Comparison of ENCODE assay signal across 37 mouse cellular contexts in genomic region chr3:66309531-66309930, GRCm38 (mm10). TPM values are rescaled to one million over a fixed set of nuclear protein-coding genes. Genes with fewer than 3 reads are reported as not detected.
"Had no signal": no experiment of that assay in that cellular context is flagged by ENCODE, and none has a peak within 500 bp of the region (broad histone marks: within the 10 kb centered on the region; RNA-seq: fewer than 3 reads in every experiment).

No protein-coding gene starts in this region.

- H3K4me3 ChIP-seq: heart, embryonic 10.5 days; heart, embryonic 12.5 days; heart, embryonic 13.5 days; heart, embryonic 15.5 days; hindbrain, embryonic 10.5 days; hindbrain, embryonic 12.5 days; hindbrain, embryonic 13.5 days; hindbrain, embryonic 15.5 days; intestine, embryonic 15.5 days; kidney, embryonic 15.5 days; layer of hippocampus, adult 2 months had no signal

- DNase-seq: heart, postnatal 10 days; heart, postnatal 14 days; heart, postnatal 36 days; heart, postnatal 4 days; kidney, adult 11 months; kidney, adult 18-20 months; kidney, adult 2 months; kidney, adult 8-10 months; kidney, adult 9 months; kidney, postnatal 10 days; kidney, postnatal 14 days; kidney, postnatal 25 days; kidney, postnatal 36 days; kidney, postnatal 4 days; layer of hippocampus, adult 9-11 months; layer of hippocampus, postnatal 36 days had no signal

- H3K27ac ChIP-seq: heart, embryonic 10.5 days; heart, embryonic 13.5 days; heart, embryonic 15.5 days; hindbrain, embryonic 10.5 days; hindbrain, embryonic 12.5 days; hindbrain, embryonic 13.5 days; hindbrain, embryonic 14.5 days; hindbrain, embryonic 15.5 days; hindbrain, postnatal 0 days; intestine, embryonic 15.5 days; kidney, embryonic 15.5 days; kidney, postnatal 0 days; layer of hippocampus, adult 2 months had no signal

- H3K4me1 ChIP-seq: heart, embryonic 10.5 days; heart, embryonic 12.5 days; heart, embryonic 13.5 days; heart, embryonic 15.5 days; hindbrain, embryonic 10.5 days; hindbrain, embryonic 12.5 days; hindbrain, embryonic 13.5 days; hindbrain, embryonic 15.5 days; intestine, embryonic 15.5 days; kidney, embryonic 15.5 days had no signal

- ATAC-seq: hindbrain, embryonic 16.5 days; hindbrain, postnatal 0 days; inflammation-experienced regulatory T-cells, adult 6 months; intestine, embryonic 15.5 days; intestine, embryonic 16.5 days; intestine, postnatal 0 days had no signal

- H3K36me3 ChIP-seq: heart, embryonic 10.5 days; heart, embryonic 12.5 days; heart, embryonic 13.5 days; heart, embryonic 15.5 days; hindbrain, embryonic 10.5 days; hindbrain, embryonic 12.5 days; hindbrain, embryonic 13.5 days; hindbrain, embryonic 15.5 days; intestine, embryonic 15.5 days; kidney, embryonic 15.5 days had no signal

- H3K4me2 ChIP-seq: heart, embryonic 11.5 days; heart, embryonic 12.5 days; heart, embryonic 13.5 days; heart, embryonic 15.5 days; hindbrain, embryonic 12.5 days; hindbrain, embryonic 13.5 days; hindbrain, embryonic 14.5 days; hindbrain, embryonic 15.5 days; intestine, embryonic 15.5 days; kidney, embryonic 15.5 days had no signal

- H3K27me3 ChIP-seq: heart, embryonic 12.5 days; heart, embryonic 13.5 days; heart, embryonic 15.5 days; hindbrain, embryonic 12.5 days; hindbrain, embryonic 13.5 days; hindbrain, embryonic 15.5 days; intestine, embryonic 15.5 days; kidney, embryonic 15.5 days had no signal

- H3K9ac ChIP-seq: heart, embryonic 12.5 days; heart, embryonic 13.5 days; heart, embryonic 15.5 days; hindbrain, embryonic 12.5 days; hindbrain, embryonic 13.5 days; hindbrain, embryonic 14.5 days; hindbrain, embryonic 15.5 days; intestine, embryonic 15.5 days; kidney, embryonic 15.5 days had no signal

- H3K9me3 ChIP-seq: heart, embryonic 10.5 days; heart, embryonic 12.5 days; heart, embryonic 13.5 days; heart, embryonic 15.5 days; hindbrain, embryonic 10.5 days; hindbrain, embryonic 12.5 days; hindbrain, embryonic 13.5 days; hindbrain, embryonic 15.5 days; intestine, embryonic 15.5 days; kidney, embryonic 15.5 days had no signal

RNA-seq across cellular contexts. Expression of gene Veph1, which starts 12.9 kb away (rescaled TPM):
- total RNA-seq: heart, postnatal 25 days; heart, postnatal 36 days had no signal
- polyA plus RNA-seq: inflammation-experienced regulatory T-cells, adult 6 months; intestine, postnatal 0 days; large intestine, adult 2 months had no signal
